Mouse (Mus musculus) liver, postnatal 0 days (tissue): ENCODE results near the gene Ifi27l2b.
"Not testable (repeated sequence)": the region's sequence is repeated elsewhere in the genome, so short reads cannot be mapped to it uniquely, and the experiment has no call there.

Experiments used
- CTCF ChIP-seq: sonication (generic); IDR thresholded peaks from 2 replicates; pipeline ENCODE4 v1.5.1; 2016; ENCODE audit warnings: antibody characterized with exemption, low read depth
- EP300 ChIP-seq: IDR thresholded peaks from 2 replicates; pipeline ENCODE4 v1.6.1; 2016; ENCODE audit warnings: antibody characterized with exemption, low read depth, mild to moderate bottlenecking

DNA sequence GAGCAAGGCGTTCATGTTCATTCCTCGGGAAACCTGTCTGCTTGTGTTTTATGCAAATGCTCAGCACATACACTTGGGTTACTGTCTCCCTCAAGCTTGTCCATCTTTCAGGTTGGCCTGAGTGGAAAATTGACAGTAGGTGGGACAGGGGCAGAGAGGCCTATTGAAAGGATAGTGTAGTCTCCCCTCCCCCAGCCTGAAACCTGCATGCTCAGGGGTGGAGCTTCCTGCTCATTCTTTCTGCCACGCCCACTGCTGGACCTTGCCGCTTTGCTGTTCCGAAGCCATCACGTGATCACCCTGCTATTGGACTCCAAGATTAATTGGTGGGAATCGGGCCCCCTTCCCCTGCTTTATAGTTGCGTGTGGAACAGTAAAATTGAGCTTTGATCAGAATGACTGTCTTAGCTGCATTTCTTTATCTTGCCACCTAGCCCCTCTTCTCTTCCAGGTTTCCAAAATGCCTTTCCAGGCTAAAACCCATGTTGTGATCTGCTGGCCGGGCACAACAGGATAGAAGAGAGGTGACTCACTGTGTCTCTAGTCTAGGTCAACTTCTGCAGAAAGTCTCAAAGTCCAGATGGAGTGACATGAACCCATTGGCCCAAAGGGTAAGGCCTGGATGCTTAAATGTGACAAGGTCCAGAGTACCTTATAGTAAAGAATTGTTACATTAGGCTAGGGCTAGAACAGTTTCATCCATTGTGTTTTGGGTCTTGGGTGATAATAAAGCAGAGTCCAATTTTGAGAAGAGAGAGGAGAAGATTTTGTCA lies 27.4 kb upstream of the Ifi27l2b start:
- TF ChIP-seq CTCF, EP300: not testable (repeated sequence)
